Mouse (Mus musculus) forebrain, embryonic 14.5 days (tissue): Measurements from ENCODE around the gene Hrnr. TPM values are rescaled to one million over a fixed set of nuclear protein-coding genes. Genes with fewer than 3 reads are reported as not detected.

ENCODE experiments used
- ATAC-seq: fragments of 200-750 bp; cut with Nextera tagmentation; 2 replicates; pipeline ENCODE4 v1.8.0; 2017; ENCODE audit warnings: mild to moderate bottlenecking, moderate library complexity
- DNase-seq: peaks from one replicate; pipeline ENCODE4 v3.0.0-alpha.2; 2015; ENCODE audit warnings: low spot score
- H3K27ac ChIP-seq: fragments of 300-500 bp; sonication (generic); 2 replicates; pipeline ENCODE4 v1.5.1; 2014; ENCODE audit warnings: low read depth, mild to moderate bottlenecking, control low read depth, low read length, moderate library complexity
- H3K27me3 ChIP-seq: fragments of 300-500 bp; sonication (generic); replicated peaks from 2 replicates; pipeline ENCODE4 v1.6.1; 2014; ENCODE audit warnings: low read length, control low read depth, mixed read lengths; ENCODE audit not compliant: control insufficient read depth, insufficient read depth
- H3K36me3 ChIP-seq: fragments of 300-500 bp; sonication (generic); 2 replicates; pipeline ENCODE4 v1.6.1; 2014; ENCODE audit warnings: low read length, control low read depth; ENCODE audit not compliant: control insufficient read depth, insufficient read depth
- H3K4me1 ChIP-seq: fragments of 300-500 bp; sonication (generic); 2 replicates; pipeline ENCODE4 v1.6.1; 2014; ENCODE audit warnings: antibody characterized with exemption, low read length, control low read depth; ENCODE audit not compliant: control insufficient read depth, insufficient read depth
- H3K4me2 ChIP-seq: fragments of 300-500 bp; sonication (generic); 2 replicates; pipeline ENCODE4 v1.6.1; 2014; ENCODE audit warnings: mild to moderate bottlenecking, control low read depth, low read length
- H3K4me3 ChIP-seq: fragments of 300-500 bp; sonication (generic); 2 replicates; pipeline ENCODE4 v1.5.1; 2014; ENCODE audit warnings: low read depth, low read length, control low read depth
- H3K9ac ChIP-seq: fragments of 300-500 bp; sonication (generic); 2 replicates; pipeline ENCODE4 v1.6.1; 2014; ENCODE audit warnings: mild to moderate bottlenecking, low read length, control low read depth, moderate library complexity
- H3K9me3 ChIP-seq: fragments of 300-500 bp; sonication (generic); replicated peaks from 2 replicates; pipeline ENCODE4 v1.6.1; 2016; ENCODE audit warnings: low read length, control low read depth, mixed read lengths; ENCODE audit not compliant: control insufficient read depth
- WGBS: fragments of 180-500 bp; shearing (Covaris S2); extraction: QIAGEN DNeasy Blood & Tissue Kit; methylation state at CpG from one replicate; pipeline ENCODE4 v1.1.7; 2014; 5-methylcytosine and 5-hydroxymethylcytosine counted together
- polyA plus RNA-seq: library from polyadenylated mRNA; unstranded; fragments of >200 nt; fragmentation: Nextera tagmentation; extraction: Ambion mirVana; gene quantifications from 2 replicates; pipeline ENCODE4 v1.2.1, GENCODE M21; 2014

The Hrnr gene
- polyA plus RNA-seq, 1 experiment from 2014 or later: not detected

DNA sequence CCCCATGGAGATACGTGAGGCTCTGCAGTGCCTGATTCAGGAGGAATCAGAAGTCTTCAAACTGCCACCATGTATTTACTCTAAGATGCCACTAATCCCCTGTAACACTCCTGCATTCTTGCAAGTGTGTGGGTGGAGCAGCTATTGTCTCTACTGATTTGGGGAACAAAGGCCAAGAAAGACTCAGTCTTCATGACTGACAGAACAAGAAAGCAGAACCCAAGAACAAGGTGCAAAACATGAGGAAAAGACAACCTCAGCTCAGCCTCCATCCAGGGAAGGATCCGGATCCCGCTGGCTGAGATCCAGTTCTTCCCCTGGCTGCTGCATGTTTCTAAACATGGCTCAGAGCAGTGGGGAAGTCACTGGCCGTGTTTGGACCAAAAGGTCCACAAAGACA lies 58.6 kb downstream of the Hrnr start:
- Histone ChIP-seq H3K27me3 (no peaks in the 10 kb centered on the region), H3K4me2 (no peak overlapping the region), H3K4me3 (no peak overlapping the region), H3K9ac (no peak overlapping the region), H3K4me1 (no peaks in the 10 kb centered on the region), H3K36me3 (no peaks in the 10 kb centered on the region), H3K9me3 (no peaks in the 10 kb centered on the region), H3K27ac (no peak overlapping the region)
- DNase-seq: no peak
- whole genome bisulfite sequencing: 37% methylated on average over 4 of the region's 4 CpGs
- ATAC-seq: no peak

Other genes starting within 250 kb of the Hrnr start
- gene Crnn, start 175.0 kb upstream of the Hrnr start, polyA plus RNA-seq: not detected in 2 replicates
- gene Flg2, start 122.5 kb upstream of the Hrnr start, polyA plus RNA-seq: not detected in 2 replicates
- not detected in 2 replicates for gene Flg, start 46.2 kb upstream of the Hrnr start, polyA plus RNA-seq
- gene Rptn, start 74.0 kb downstream of the Hrnr start, polyA plus RNA-seq: not detected in 2 replicates
- gene Tchh, start 122.6 kb downstream of the Hrnr start, polyA plus RNA-seq: 0.32 and 0.52 TPM in 2 replicates
- not detected in 2 replicates for gene Tchhl1, start 149.0 kb downstream of the Hrnr start, polyA plus RNA-seq
- gene S100a11, start 200.7 kb downstream of the Hrnr start, polyA plus RNA-seq: 140 and 148 TPM in 2 replicates
- 121 and 131 TPM in 2 replicates for gene S100a10, start 235.3 kb downstream of the Hrnr start, polyA plus RNA-seq